Mouse (Mus musculus) A20 (cell line): ENCODE measurements around the gene Atn1.
A peak's percentile ranks its signal among the peaks of the same experiment; 100 is the strongest.

Experiments
- DNase-seq: peaks from one replicate; pipeline ENCODE4 v3.0.0-alpha.2; 2011; ENCODE audit warnings: low read depth, low spot score

Atn1 gene

DNA sequence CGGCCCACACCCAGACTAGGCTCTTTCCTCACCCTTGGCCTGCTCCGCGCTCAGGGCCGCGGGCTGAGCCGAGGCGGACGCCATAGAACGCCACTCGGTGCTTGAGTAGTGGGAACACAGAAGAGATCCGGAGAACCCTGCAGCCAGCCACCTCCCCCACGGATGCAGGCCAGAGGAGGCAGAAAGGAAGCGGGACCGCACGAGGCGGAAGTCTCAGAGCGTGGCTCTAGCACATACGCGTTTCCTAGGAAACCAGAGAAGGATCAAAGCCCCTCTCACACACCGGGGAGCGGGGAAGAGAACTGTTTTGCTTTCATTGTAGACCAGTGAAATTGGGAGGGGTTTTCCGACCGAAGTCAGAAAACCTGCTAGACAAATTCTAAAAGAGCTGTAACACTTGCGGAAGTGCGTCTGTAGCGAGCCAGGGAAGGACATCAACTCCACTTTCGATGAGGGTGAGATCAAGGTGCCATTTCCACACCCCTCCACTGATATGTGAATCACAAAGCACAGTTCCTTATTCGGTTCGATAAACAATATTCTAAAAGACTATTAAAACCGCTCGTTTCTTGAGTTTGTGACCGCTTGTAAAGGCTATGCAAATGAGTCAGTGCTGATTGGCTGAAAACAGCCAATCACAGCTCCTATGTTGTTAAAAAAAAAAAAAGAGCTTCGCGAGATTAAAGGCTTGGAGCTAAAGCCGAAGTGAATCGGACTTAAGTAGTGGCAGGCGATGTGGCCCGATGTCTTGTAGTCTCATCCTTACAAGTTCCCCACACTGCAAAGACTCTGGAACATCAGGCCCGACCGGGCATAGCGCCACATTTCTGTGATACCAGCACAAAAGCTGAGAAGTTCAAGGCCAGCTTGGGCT lies 15.2 kb downstream of the Atn1 start, which contains the start of gene Grcc10:
Gene Grcc10, minus strand, starts transcription at position 487 of the 874 bp plus-strand sequence.
- DNase-seq: peak; percentile 92

GRCm38 (mm10) chr6:124740211-124740887 lies 16.0 kb downstream of the Atn1 start:
- DNase-seq: peak; percentile 87

GRCm38 (mm10) chr6:124739231-124739796 lies 17.0 kb downstream of the Atn1 start:
- DNase-seq: no peak

DNA sequence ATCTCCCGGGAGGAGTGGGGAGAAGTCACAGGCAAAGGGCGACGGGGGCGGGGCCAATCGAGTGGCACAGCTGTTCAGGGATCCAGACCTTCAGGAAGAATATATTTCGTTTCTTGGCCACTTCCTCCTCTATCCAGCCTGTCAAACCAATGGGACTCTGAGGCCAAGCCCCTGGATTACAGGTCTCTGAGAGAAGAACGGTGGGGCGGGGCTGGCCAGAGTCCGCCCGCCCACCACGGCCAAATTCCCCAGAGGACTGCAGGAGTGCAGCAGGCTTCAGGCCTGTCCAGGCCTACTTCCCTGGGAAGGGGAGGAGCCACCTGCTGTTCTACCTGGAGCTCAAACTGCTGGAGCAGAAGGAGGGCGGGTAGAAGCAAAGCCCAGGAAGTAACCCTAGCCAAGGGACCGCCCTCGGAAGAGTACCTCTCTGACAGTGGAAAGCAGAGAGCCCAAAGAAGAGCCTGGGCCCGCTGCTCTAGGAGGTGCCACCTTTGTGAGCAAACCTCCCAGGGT lies 17.8 kb downstream of the Atn1 start, which contains the start of gene Ptpn6:
Gene Ptpn6, minus strand, starts transcription at position 204 of the 513 bp plus-strand sequence.
- no peak for DNase-seq

DNA sequence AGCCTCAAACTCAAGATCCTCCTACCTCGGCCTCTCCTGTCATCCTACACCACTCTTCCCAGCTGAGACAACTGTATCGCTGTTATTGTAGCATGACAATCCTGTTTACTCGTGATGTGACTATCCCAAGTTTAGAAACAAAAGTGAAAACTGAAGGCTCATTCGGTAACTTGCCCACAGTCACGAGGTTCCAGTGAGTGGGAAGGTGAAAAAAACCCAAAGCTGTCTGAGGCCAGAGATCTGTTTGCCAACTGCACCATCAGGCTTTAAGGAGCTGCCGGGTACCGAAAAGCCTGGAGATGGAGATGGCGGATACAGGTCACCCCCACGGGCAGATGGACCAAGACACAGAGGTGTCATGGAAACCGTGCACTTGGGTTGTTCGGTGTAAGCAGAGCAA lies 19.3 kb downstream of the Atn1 start:
- no peak for DNase-seq

- no peak for DNase-seq
These were observed 21.9 kb downstream of the Atn1 start for GRCm38 (mm10) chr6:124734417-124734816.

GRCm38 (mm10) chr6:124732476-124733370 lies 23.6 kb downstream of the Atn1 start:
- peak; percentile 92 for DNase-seq

GRCm38 (mm10) chr6:124731038-124731437 lies 25.3 kb downstream of the Atn1 start:
- DNase-seq: peak; percentile 59

- peak; percentile 87 for DNase-seq
These were observed 26.2 kb downstream of the Atn1 start for GRCm38 (mm10) chr6:124729850-124730705.

GRCm38 (mm10) chr6:124728621-124729020 lies 27.7 kb downstream of the Atn1 start:
- no peak for DNase-seq

GRCm38 (mm10) chr6:124724472-124724871 lies 31.9 kb downstream of the Atn1 start:
- no peak for DNase-seq

DNA sequence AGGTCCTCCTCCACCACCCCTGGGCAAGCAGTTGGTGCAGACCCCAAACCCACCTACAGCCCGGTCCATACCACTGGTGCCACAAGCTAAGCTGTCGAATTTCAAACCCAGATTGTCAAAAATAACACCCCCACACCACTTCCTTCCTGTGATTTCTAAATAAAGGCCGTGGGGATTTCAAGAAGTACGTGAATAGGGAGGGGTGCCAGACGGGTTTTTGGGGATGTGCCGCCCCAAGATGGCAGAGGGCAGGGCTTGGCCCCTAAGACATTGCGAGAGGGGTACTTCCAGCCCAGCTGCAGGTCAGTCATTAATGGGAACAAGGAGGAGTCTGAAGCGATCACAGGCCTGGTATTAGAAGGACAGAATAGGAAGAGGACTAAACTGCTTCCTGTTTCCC lies 32.8 kb downstream of the Atn1 start:
- DNase-seq: peak; percentile 62

GRCm38 (mm10) chr6:124722876-124723473 lies 33.3 kb downstream of the Atn1 start:
- DNase-seq: peak; percentile 58

- DNase-seq: peak; percentile 94
These were observed 35.4 kb downstream of the Atn1 start for GRCm38 (mm10) chr6:124720904-124721303.

DNA sequence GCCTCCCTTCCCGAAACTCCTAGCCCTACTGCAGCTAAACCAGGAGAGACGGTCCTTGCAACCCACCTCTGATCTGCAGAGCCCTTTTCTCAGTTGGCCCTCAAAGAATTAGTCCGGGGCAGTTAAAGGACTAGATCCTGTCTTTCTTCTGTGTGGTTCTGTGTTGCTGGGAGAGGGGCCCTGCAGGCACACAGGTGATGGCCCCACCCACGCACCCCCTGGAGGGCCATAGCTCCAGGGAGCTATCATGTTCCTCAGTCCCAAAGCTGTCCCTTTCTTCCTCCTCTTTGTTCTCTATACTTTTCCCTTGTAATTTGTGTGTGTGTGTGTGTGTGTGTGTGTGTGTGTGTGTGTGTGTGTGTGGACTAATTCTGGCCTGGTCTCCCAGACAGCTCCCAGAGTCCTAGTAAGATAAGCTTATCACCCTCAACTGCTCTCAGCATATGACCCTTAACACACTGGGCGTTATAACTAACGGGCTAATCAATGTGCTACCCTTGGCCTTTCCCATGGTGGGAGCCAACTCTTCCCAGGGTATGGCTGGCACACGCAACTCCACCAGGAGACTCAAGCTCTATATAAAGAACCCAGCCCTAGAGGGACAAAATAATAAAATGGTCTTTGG lies 36.9 kb downstream of the Atn1 start:
- DNase-seq: no peak

- no peak for DNase-seq
These were observed 37.6 kb downstream of the Atn1 start for GRCm38 (mm10) chr6:124718703-124719102.

DNA sequence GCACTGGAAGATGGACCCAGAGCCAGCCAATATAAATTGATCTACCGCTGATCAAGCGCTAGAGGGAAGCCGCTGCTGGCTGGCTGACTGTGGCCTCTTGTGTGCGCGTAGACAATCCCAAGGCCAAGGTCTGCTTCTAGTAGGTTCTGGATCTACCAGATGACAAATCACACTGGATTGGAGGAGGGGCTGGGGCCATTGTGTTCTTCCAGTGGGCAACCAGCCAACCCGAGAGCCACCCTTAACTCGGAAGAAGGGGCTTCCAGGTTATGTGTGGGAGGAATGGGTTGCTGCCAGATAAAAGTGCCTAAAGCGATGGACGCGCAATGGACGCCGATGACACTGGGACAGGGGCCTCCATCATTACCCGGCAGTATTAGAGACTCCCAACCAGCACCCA lies 38.4 kb downstream of the Atn1 start:
- no peak for DNase-seq

- peak; percentile 83 for DNase-seq
These were observed 39.3 kb downstream of the Atn1 start for GRCm38 (mm10) chr6:124716864-124717490.

- no peak for DNase-seq
These were observed 43.4 kb downstream of the Atn1 start for GRCm38 (mm10) chr6:124712918-124713317.
